Mouse (Mus musculus): Measurements from ENCODE around the gene Kdm4a.

Kdm4a gene

GRCm38 (mm10) chr4:118156559-118156958, 23.3 kb downstream of the Kdm4a start:
- no peak for DNase-seq (ENCODE audit: low read depth, low spot score)

DNA sequence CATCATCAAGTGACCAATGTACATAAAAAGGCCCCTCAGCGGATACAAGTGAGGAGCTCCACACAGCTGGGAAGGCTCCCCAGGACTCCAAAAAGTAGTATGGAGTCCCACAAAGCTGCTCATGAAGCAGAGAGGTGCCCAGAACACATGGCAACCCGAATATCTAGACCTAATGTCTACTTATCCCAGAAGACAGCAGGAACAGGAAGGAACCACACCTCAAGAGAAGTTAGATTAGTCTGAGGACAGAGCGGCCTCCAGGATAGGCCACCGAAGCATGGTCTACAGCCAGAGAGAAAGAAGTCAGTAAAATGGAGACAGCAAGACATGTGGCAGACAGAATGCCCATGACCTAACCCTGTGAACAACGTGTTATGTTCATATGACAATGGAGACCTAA, 25.0 kb downstream of the Kdm4a start:
- DNase-seq (ENCODE audit: low read depth, low spot score) = no peak

DNA sequence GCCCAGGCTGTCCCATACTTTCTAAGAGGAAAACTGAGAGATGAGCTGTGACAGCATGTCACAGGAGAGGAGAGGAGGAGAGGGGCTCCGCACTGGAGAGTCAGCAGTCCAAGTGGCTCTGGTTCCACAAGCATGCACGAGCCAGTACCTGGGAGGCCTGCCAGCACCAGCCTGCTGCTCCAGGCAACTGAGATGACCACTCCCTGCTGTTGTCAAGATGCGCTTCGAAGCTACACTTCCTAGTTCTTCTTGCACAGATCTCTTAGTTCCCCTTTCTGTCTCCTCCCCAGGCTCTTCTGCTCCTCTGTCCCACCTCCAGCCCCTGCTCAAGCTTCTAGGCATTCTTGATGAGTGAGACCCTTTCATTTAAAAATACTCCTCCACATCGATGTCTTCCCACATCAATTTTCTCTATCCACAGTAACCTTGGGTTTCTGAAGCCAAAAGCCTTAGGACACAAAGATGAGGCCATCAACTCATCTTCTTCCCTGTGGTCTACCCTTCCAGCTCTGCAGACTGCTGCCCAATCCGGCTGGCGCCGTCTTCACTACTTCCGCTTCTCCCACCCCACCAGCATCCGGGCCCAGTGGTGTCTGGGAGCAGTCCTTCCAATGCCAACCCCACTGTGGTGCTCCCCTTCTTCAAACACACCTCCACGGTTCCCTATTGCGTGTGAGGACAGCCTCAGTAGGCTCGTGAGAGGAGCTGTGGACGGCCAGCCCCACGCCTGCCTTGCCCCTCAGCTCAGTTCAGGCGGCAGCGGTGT, 27.6 kb downstream of the Kdm4a start:
- DNase-seq (ENCODE audit: low read depth, low spot score) = no peak

GRCm38 (mm10) chr4:118150804-118151203, 29.0 kb downstream of the Kdm4a start:
- DNase-seq (ENCODE audit: low read depth, low spot score) = no peak

GRCm38 (mm10) chr4:118149956-118150680, 29.7 kb downstream of the Kdm4a start:
- DNase-seq (ENCODE audit: low read depth, low spot score) = no peak

GRCm38 (mm10) chr4:118149055-118149576, 30.7 kb downstream of the Kdm4a start:
- DNase-seq (ENCODE audit: low read depth, low spot score) = no peak

- no peak for DNase-seq (ENCODE audit: low read depth, low spot score)
Observed at GRCm38 (mm10) chr4:118148317-118148687, 31.5 kb downstream of the Kdm4a start.

DNA sequence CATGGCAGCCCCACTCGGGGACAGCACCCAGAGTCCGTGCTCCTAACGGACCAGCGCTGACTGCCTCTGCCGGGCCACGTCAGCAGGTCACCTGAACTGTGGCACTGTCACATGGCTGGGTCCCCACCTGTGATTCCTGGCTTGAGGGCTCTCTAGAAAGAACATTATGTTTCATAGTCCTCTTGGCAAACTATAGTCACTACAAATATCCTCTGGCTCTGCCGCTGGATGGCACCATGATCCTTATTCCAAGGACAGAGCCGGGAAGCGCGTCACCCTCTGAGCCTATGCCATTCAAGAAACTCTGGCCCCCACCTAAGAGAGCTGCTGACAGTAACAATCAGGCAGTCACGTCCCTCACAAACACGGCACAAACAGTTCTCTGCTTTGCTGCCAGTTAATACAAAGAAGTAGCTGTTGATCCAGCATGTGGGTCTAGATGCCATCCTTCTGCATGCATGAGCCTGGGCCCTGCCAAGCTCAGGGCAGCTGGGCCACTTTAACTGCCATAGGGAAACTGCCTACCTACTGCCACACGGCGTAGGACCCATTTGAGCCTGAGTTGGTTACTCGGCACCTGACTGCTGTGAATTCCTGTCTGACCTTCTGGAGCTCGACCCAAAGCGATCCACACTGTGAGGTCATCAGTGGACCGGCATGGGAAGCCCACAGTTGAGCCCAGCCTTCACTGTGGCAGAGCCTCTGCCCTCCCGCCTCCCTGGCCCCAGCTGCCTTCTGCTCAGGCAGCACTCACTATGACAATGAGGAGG, 32.1 kb downstream of the Kdm4a start:
- DNase-seq (ENCODE audit: low read depth, low spot score) = no peak

DNA sequence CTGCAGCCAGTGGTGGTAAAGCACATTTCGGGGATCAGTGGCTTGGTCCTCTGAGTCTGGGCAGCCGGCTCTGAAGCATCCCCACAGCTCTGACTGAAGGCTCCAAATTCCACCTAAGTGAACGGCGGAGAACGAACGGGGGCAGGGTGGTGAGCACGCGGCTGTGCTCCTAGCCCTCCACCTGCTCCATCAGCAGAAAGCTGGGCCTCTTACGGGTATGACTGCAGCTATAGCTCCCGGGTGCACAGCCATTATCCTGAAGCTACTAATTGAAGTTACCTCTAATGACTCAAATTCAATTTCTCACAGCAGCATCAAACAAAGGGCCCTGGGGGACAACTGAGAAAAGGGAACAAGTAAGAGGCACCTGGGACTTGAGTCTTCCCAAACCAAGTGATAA, 32.8 kb downstream of the Kdm4a start:
- no peak for DNase-seq (ENCODE audit: low read depth, low spot score)

DNA sequence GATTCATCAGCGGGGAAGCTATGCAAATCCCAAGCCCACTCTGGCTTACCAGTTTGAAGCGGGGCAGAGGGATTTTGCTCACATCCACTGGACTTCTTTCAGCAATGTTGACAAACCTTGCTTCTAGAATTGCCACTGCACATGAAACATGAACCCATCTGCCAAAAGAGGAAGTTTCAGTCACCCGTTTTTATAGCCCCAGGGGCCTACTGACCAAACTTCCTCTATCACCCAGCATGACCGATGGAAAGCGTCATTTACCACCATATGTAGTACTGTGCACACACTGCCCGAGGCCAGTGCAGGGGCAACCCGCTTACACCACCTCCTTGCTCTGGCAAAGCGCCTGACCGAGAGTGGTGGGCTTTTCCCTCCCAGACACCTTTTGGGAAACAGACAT, 35.5 kb downstream of the Kdm4a start:
- no peak for DNase-seq (ENCODE audit: low read depth, low spot score)

GRCm38 (mm10) chr4:118143679-118144078, 36.2 kb downstream of the Kdm4a start:
- DNase-seq (ENCODE audit: low read depth, low spot score) = no peak

- no peak for DNase-seq (ENCODE audit: low read depth, low spot score)
Observed at GRCm38 (mm10) chr4:118141511-118141910, 38.3 kb downstream of the Kdm4a start.

DNA sequence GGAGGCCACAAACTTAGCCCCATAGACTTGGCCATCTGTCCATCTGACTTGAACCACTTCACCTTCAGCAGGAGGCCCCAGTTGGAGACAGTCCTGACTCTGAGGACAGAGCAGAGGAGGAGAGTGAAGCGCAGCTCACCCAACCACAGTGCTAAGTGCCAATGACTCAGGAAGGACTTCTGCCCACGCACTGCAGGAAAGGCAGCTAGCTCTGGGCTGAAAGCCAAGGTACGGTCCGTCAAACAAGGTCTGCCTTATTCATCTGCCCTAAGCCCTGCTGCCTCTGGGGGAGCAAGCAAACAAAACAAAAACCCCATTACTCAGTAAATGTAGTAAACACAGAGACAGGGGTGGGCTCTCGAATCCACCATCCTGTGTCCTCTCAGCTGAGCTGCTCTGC, 41.0 kb downstream of the Kdm4a start:
- DNase-seq (ENCODE audit: low read depth, low spot score) = no peak

DNA sequence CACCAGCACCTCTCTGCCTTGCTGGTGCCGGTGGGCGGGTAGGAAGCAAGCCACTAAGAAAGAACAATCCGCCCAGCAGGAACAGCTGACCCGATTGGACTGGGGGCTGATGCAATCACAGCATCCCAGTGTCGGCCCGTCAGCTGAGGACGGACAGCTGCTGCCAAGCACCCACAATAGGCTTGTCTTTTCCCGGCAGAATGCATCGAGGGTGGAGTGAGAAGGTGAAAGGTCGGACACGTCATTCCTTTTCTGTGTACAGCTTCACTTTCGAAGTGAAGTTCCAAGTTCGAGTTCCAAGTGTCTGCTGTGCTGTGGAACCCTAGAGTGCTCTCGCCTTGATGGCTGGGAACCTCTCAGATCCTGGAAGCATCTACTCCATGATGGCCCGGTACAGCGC, 42.0 kb downstream of the Kdm4a start:
- DNase-seq (ENCODE audit: low read depth, low spot score) = no peak

DNA sequence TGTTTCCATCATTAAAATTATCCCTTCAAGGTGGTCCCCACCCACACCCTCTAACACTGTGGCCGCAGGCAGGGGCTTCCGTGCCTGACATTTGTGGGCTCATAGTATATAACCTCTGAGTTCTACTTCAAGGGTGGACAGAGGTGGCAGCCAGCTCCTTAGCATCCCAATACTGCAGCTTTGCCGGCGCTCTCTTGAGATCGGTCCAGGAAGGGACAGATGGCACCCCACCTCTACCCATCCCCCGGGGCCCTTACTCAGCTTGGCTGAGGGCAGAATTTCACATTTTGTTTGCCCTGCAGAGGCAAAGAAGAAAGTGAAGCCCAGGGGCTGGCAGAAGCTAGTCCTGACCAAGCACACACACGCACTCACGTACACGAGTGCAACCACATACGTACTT, 42.5 kb downstream of the Kdm4a start:
- no peak for DNase-seq (ENCODE audit: low read depth, low spot score)

GRCm38 (mm10) chr4:118135414-118135813, 44.4 kb downstream of the Kdm4a start:
- DNase-seq (ENCODE audit: low read depth, low spot score) = no peak

DNA sequence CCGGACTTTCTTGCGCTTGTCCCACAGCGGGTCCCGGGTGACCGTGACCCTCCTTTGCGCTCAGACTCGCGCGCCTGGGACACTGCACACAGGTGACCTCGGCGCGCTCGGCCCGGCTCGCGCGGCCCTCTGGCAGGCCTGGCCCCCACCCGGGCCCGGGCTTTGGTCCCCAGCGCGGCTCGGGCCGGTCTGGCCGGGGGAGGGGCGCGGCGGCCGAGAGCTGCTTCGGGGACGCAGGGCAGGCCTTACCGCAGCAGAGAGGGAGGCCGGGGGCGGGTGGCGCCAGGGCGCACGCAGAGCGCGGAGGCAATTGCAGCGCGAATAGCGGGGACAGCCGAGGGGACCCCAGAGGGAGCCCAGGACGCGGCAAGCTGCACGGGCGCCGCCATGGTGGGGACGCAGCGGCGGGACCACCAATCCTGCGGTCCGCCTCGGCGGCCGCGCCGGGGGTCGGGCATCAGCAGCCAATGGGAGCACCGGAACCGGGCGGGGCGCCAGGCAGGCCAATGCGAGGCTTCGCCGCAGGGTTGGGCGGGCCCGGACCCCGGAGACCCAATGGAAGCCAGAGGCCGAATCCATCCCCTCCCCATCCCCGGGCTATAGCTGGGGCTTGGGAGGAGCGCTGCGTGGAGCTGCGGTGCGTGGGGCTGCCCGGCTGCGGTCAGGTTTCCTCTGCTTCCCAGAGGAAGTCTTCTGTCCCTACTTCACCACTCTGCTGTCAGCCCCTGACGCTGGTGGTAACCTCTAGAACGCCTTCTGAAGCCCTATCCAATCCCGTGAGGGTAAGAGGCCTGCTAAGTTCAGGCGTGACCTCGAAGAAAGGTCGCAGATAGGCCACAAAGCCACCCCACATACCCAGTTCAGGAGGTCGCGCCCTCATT, 45.1 kb downstream of the Kdm4a start, which contains the start of gene St3gal3:
TSS of gene St3gal3 (minus strand) at position 430 of the 881 bp plus-strand sequence.
- peak; percentile 89 for DNase-seq (ENCODE audit: low read depth, low spot score)

DNA sequence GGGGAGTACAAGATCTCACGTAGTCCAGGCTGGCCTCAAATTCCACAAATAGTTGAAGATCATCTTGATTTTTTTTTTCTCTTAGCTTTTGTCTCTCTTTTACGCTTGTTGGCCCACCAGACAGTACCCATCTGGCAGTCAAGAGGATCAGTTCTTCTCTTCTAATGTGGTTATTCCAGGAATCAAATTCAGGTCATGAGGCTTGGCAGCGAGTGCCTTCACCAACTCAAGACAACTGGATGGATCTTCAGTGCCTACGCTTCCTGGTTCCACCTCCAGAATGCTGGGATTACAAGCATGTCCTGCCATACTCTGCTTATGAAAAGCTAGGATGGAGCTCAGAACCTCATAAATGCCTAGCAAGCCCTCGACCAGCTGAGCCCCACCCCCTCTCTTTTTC, 48.5 kb downstream of the Kdm4a start:
- DNase-seq (ENCODE audit: low read depth, low spot score) = no peak

- no peak for DNase-seq (ENCODE audit: low read depth, low spot score)
Observed at GRCm38 (mm10) chr4:118123030-118123704, 56.7 kb downstream of the Kdm4a start.

- DNase-seq (ENCODE audit: low read depth, low spot score) = no peak
Observed at GRCm38 (mm10) chr4:118122078-118122477, 57.8 kb downstream of the Kdm4a start.

- DNase-seq (ENCODE audit: low read depth, low spot score) = no peak
Observed at GRCm38 (mm10) chr4:118117565-118117964, 62.3 kb downstream of the Kdm4a start.
